Mouse (Mus musculus): ENCODE data around the gene Ccnk. TPM values are rescaled to one million over a fixed set of nuclear protein-coding genes. Genes with fewer than 3 reads are reported as not detected.

Ccnk gene
- polyA plus RNA-seq, 1 experiment from 2014 or later: 6.9 TPM

- no peaks in the 10 kb centered on the region for H3K4me1 ChIP-seq (ENCODE audit: control insufficient read depth, insufficient read depth, low read length)
- no peak overlapping the region for H3K4me2 ChIP-seq (replicated peaks; ENCODE audit: low read depth, low read length)
- H3K9ac ChIP-seq (ENCODE audit: low read depth, low read length): no peak overlapping the region
- H3K36me3 ChIP-seq (ENCODE audit: control insufficient read depth, insufficient read depth, low read length): peaks cover 53% of the 10 kb centered on the region
- no peak overlapping the region for H3K4me3 ChIP-seq (ENCODE audit: low read length)
- no peak for ATAC-seq (ENCODE audit: low FRiP score, low TSS enrichment)
- H3K27ac ChIP-seq (ENCODE audit: low read depth, low read length): no peak overlapping the region
- H3K27me3 ChIP-seq (ENCODE audit: control insufficient read depth, insufficient read depth, low read length): no peaks in the 10 kb centered on the region
- WGBS: 63% methylated on average over 12 of the region's 12 CpGs
- H3K9me3 ChIP-seq (ENCODE audit: control insufficient read depth, low read length): no peaks in the 10 kb centered on the region
These were observed 25.6 kb downstream of the Ccnk start for GRCm38 (mm10) chr12:108204978-108205377.

GRCm38 (mm10) chr12:108206641-108207040, 27.3 kb downstream of the Ccnk start:
- Histone ChIP-seq H3K27me3 (ENCODE audit: control insufficient read depth, insufficient read depth, low read length) (no peaks in the 10 kb centered on the region), H3K9me3 (ENCODE audit: control insufficient read depth, low read length) (no peaks in the 10 kb centered on the region), H3K9ac (ENCODE audit: low read depth, low read length) (no peak overlapping the region), H3K36me3 (ENCODE audit: control insufficient read depth, insufficient read depth, low read length) (peaks cover 36% of the 10 kb centered on the region), H3K27ac (ENCODE audit: low read depth, low read length) (no peak overlapping the region), H3K4me1 (ENCODE audit: control insufficient read depth, insufficient read depth, low read length) (no peaks in the 10 kb centered on the region), H3K4me2 (replicated peaks; ENCODE audit: low read depth, low read length) (no peak overlapping the region), H3K4me3 (ENCODE audit: low read length) (no peak overlapping the region)
- peak; percentile 58; the same call in 1 of the 2 replicates for ATAC-seq (ENCODE audit: low FRiP score, low TSS enrichment)
- WGBS: 10% methylated on average over 5 of the region's 5 CpGs

- no peak overlapping the region for H3K27ac ChIP-seq (ENCODE audit: low read depth, low read length)
- WGBS: 90% methylated on average over 9 of the region's 9 CpGs
- no peak overlapping the region for H3K9ac ChIP-seq (ENCODE audit: low read depth, low read length)
- peaks cover 22% of the 10 kb centered on the region for H3K36me3 ChIP-seq (ENCODE audit: control insufficient read depth, insufficient read depth, low read length)
- H3K27me3 ChIP-seq (ENCODE audit: control insufficient read depth, insufficient read depth, low read length): no peaks in the 10 kb centered on the region
- peaks cover 13% of the 10 kb centered on the region for H3K4me1 ChIP-seq (ENCODE audit: control insufficient read depth, insufficient read depth, low read length)
- H3K4me3 ChIP-seq (ENCODE audit: low read length): no peak overlapping the region
- H3K9me3 ChIP-seq (ENCODE audit: control insufficient read depth, low read length): no peaks in the 10 kb centered on the region
- H3K4me2 ChIP-seq (replicated peaks; ENCODE audit: low read depth, low read length): no peak overlapping the region
- ATAC-seq (ENCODE audit: low FRiP score, low TSS enrichment): no peak
These were observed 28.8 kb downstream of the Ccnk start for GRCm38 (mm10) chr12:108208216-108208615.

GRCm38 (mm10) chr12:108208726-108209438, 29.5 kb downstream of the Ccnk start:
- H3K27me3 ChIP-seq (ENCODE audit: control insufficient read depth, insufficient read depth, low read length): no peaks in the 10 kb centered on the region
- no peak overlapping the region for H3K4me3 ChIP-seq (ENCODE audit: low read length)
- H3K9ac ChIP-seq (ENCODE audit: low read depth, low read length): no peak overlapping the region
- H3K36me3 ChIP-seq (ENCODE audit: control insufficient read depth, insufficient read depth, low read length): peaks cover 17% of the 10 kb centered on the region; the same call in 1 of the 2 replicates
- H3K27ac ChIP-seq (ENCODE audit: low read depth, low read length): no peak overlapping the region
- WGBS: 21% methylated on average over 12 of the region's 13 CpGs
- peak; percentile 8; the same call in 1 of the 2 replicates for ATAC-seq (ENCODE audit: low FRiP score, low TSS enrichment)
- no peak overlapping the region for H3K4me2 ChIP-seq (replicated peaks; ENCODE audit: low read depth, low read length)
- no peaks in the 10 kb centered on the region for H3K9me3 ChIP-seq (ENCODE audit: control insufficient read depth, low read length)
- peaks cover 19% of the 10 kb centered on the region for H3K4me1 ChIP-seq (ENCODE audit: control insufficient read depth, insufficient read depth, low read length)

- no peaks in the 10 kb centered on the region for H3K9me3 ChIP-seq (ENCODE audit: control insufficient read depth, low read length)
These were observed 31.2 kb downstream of the Ccnk start for GRCm38 (mm10) chr12:108210623-108211022.

GRCm38 (mm10) chr12:108212071-108212470, 32.7 kb downstream of the Ccnk start:
- H3K9ac ChIP-seq (ENCODE audit: low read depth, low read length): no peak overlapping the region
- no peak overlapping the region for H3K27ac ChIP-seq (ENCODE audit: low read depth, low read length)

More at GRCm38 (mm10) chr12:108210623-108211022, 31.2 kb downstream of the Ccnk start:
- no peak for ATAC-seq (ENCODE audit: low FRiP score, low TSS enrichment)
- Histone ChIP-seq H3K4me2 (replicated peaks; ENCODE audit: low read depth, low read length) (no peak overlapping the region), H3K4me3 (ENCODE audit: low read length) (no peak overlapping the region), H3K4me1 (ENCODE audit: control insufficient read depth, insufficient read depth, low read length) (peaks cover 23% of the 10 kb centered on the region), H3K9ac (ENCODE audit: low read depth, low read length) (no peak overlapping the region), H3K36me3 (ENCODE audit: control insufficient read depth, insufficient read depth, low read length) (peaks cover 8% of the 10 kb centered on the region; the same call in 1 of the 2 replicates), H3K27ac (ENCODE audit: low read depth, low read length) (no peak overlapping the region), H3K27me3 (ENCODE audit: control insufficient read depth, insufficient read depth, low read length) (no peaks in the 10 kb centered on the region)
- 92% methylated on average over 15 of the region's 15 CpGs for WGBS

GRCm38 (mm10) chr12:108212476-108212875, 33.1 kb downstream of the Ccnk start:
- ATAC-seq (ENCODE audit: low FRiP score, low TSS enrichment): no peak
- Histone ChIP-seq H3K4me3 (ENCODE audit: low read length) (no peak overlapping the region), H3K4me1 (ENCODE audit: control insufficient read depth, insufficient read depth, low read length) (peaks cover 23% of the 10 kb centered on the region), H3K27me3 (ENCODE audit: control insufficient read depth, insufficient read depth, low read length) (no peaks in the 10 kb centered on the region), H3K4me2 (replicated peaks; ENCODE audit: low read depth, low read length) (no peak overlapping the region), H3K9ac (ENCODE audit: low read depth, low read length) (no peak overlapping the region), H3K36me3 (ENCODE audit: control insufficient read depth, insufficient read depth, low read length) (no peaks in the 10 kb centered on the region), H3K9me3 (ENCODE audit: control insufficient read depth, low read length) (no peaks in the 10 kb centered on the region), H3K27ac (ENCODE audit: low read depth, low read length) (no peak overlapping the region)
- 77% methylated on average over 6 of the region's 6 CpGs for WGBS

More at GRCm38 (mm10) chr12:108212071-108212470, 32.7 kb downstream of the Ccnk start:
- no peak for ATAC-seq (ENCODE audit: low FRiP score, low TSS enrichment)
- Histone ChIP-seq H3K9me3 (ENCODE audit: control insufficient read depth, low read length) (no peaks in the 10 kb centered on the region), H3K4me3 (ENCODE audit: low read length) (no peak overlapping the region), H3K4me1 (ENCODE audit: control insufficient read depth, insufficient read depth, low read length) (peaks cover 23% of the 10 kb centered on the region), H3K27me3 (ENCODE audit: control insufficient read depth, insufficient read depth, low read length) (no peaks in the 10 kb centered on the region), H3K36me3 (ENCODE audit: control insufficient read depth, insufficient read depth, low read length) (no peaks in the 10 kb centered on the region), H3K4me2 (replicated peaks; ENCODE audit: low read depth, low read length) (no peak overlapping the region)
- 25% methylated on average over 5 of the region's 5 CpGs for WGBS

- H3K27ac ChIP-seq (ENCODE audit: low read depth, low read length): no peak overlapping the region
- H3K9ac ChIP-seq (ENCODE audit: low read depth, low read length): peak overlapping the region; percentile 32; the same call in 1 of the 2 replicates
These were observed 34.0 kb downstream of the Ccnk start for GRCm38 (mm10) chr12:108213090-108214041.

More at GRCm38 (mm10) chr12:108213090-108214041, 34.0 kb downstream of the Ccnk start:
- Histone ChIP-seq H3K4me1 (ENCODE audit: control insufficient read depth, insufficient read depth, low read length) (peaks cover 23% of the 10 kb centered on the region), H3K4me3 (ENCODE audit: low read length) (no peak overlapping the region), H3K9me3 (ENCODE audit: control insufficient read depth, low read length) (no peaks in the 10 kb centered on the region), H3K36me3 (ENCODE audit: control insufficient read depth, insufficient read depth, low read length) (no peaks in the 10 kb centered on the region), H3K4me2 (replicated peaks; ENCODE audit: low read depth, low read length) (no peak overlapping the region; the same call in 1 of the 2 replicates), H3K27me3 (ENCODE audit: control insufficient read depth, insufficient read depth, low read length) (no peaks in the 10 kb centered on the region)
- 0 out of 2 replicates have a peak, but pooled peaks have one; percentile 10 for ATAC-seq (ENCODE audit: low FRiP score, low TSS enrichment)
- 13% methylated on average over 18 of the region's 18 CpGs for WGBS
